Mouse (Mus musculus) liver, embryonic 14.5 days (tissue): ENCODE measurements at regions not wholly inside any gene's neighbourhood (a gene's known extent, or its start where the extent isn't known, plus 50 kb on each side); places are given as distances from the start of the nearest gene placed in this dataset.

Experiments used
- CTCF ChIP-seq: IDR thresholded peaks from 2 replicates; pipeline ENCODE4 v1.5.1; 2016; ENCODE audit warnings: antibody characterized with exemption, low read depth, control low read depth
- EP300 ChIP-seq: IDR thresholded peaks from 2 replicates; pipeline ENCODE4 v1.6.1; 2016; ENCODE audit warnings: antibody characterized with exemption, low read depth

- TF ChIP-seq EP300 (no peak), CTCF (no peak)
These were observed 498.7 kb upstream of the Fam241a start for GRCm38 (mm10) chr3:128394805-128395204.
